Mouse (Mus musculus) cerebral cortex, adult 2 months (tissue): ENCODE data around the gene Arhgef25.

Experiments
- WGBS: fragments of 180-500 bp; shearing (Covaris S2); methylation state at CpG from one replicate; pipeline ENCODE4 v1.1.7; 2018; 5-methylcytosine and 5-hydroxymethylcytosine counted together

Gene Arhgef25

GRCm38 (mm10) chr10:127204589-127204988, 14.7 kb upstream of the Arhgef25 start:
- 94% methylated on average over 5 of the region's 5 CpGs for WGBS

DNA sequence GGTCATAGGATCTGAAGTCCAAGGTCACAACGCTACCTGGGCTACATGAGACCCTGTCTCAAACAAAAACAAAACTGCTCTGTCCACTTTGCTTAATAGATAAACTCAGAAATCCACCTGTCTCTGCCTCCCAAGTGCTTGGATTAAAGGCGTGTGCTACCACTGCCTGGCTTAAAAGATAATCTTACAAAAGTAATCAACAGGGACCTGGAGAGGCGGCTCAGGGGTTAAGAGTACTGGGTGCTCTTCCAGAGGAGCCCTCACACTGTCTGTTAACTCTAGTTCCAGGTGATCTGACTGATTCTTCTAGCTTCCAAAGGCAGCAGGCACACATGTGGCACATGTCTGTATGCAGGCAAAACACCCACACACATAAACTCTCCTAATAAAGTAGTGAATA, 13.2 kb upstream of the Arhgef25 start:
- WGBS, result 90% methylated on average over 3 of the region's 3 CpGs

DNA sequence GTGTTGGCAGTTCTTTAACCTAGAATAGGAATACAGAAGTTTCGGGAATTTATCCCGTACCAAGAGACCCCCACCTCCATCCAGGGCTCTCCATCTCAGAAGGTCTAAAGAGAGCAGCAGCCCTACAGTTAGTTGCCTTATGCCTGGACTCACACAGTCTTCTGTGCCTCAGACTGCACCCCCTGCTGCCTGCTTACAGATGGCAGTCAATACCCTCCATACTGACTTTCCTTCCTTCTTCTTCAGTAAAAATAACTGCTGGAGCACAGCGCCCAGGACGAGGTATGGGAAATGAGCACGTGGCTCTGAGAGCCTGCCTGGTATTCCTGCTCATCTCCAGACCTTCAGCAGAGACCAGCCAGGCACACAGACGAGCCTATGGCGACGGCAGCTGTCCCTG, 10.4 kb upstream of the Arhgef25 start:
- WGBS, result 57% methylated on average over 8 of the region's 8 CpGs

DNA sequence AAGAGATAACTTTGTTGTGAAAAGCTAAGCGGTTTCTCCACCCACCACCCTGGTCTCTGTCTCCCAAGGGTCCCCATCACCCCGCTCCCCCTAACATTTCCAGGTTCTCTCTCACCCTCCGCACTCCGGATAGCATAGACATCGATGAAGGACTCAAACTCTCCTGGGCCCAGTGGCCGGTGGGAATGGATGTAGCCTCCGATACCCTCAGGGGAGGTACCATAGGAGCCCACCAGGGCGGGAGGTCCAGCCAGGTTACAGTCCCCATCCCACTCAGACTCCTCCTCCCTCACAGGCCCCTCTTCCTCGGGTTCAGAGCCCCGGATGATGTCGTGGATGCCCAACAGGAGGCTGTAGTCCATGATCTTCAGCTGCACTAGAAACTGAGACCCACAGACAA, 9.6 kb upstream of the Arhgef25 start:
- WGBS, result 77% methylated on average over 11 of the region's 11 CpGs

GRCm38 (mm10) chr10:127199068-127199467, 9.2 kb upstream of the Arhgef25 start:
- 44% methylated on average over 5 of the region's 5 CpGs for WGBS

GRCm38 (mm10) chr10:127198492-127198891, 8.6 kb upstream of the Arhgef25 start:
- 34% methylated on average over 2 of the region's 2 CpGs for WGBS

DNA sequence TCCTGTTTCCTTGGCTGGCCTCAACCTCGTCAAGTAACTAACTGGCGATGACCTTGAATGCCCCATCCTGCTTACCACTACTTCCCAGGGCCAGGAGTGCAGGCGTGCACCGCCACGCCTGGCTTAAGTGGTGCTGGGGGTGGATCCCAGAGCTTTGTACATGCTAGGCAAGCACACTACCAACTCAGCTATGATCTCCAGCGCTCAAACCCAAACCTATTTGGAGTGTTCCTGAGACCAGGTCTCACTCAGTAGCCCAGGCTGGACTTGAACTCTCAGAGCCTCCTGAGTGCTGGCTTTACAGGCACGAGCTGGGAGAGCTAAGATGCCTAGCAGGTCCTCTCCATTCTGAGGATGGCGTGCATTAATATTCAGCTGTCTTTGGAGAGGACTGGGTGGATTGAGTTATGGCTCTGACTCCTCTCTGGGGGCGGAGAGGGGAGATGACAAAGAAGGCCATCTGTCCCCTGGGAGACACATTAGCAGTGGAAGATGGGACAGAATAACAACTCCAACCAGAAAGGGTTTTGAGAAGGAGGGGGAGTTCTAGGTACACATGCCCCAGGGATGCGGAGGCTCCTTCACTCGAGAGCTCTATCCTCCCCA, 7.7 kb upstream of the Arhgef25 start:
- WGBS, result 61% methylated on average over 11 of the region's 11 CpGs

- 74% methylated on average over 8 of the region's 8 CpGs for WGBS
These were observed 7.2 kb upstream of the Arhgef25 start for GRCm38 (mm10) chr10:127197104-127197503.

DNA sequence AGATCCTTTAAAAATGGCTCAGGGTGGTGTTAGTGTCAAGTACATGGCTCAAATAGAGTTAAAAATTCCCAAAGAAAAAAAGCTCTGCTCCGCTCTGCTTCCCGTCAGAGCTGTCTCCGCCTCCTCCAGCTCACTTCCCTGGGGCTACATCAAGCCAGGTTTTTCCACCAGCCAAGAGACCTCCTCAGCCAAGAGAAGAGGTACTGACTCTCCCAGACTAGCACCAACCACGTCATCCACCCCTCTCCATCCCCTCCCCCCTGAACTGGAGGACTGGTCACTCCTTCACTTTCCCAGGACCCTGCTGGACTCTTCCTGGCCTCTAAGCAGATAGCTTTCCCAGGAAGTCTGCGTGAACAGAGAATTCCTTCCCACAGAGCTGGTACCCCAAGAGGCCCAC, 6.5 kb upstream of the Arhgef25 start:
- WGBS, result 3% methylated on average over 5 of the region's 5 CpGs

DNA sequence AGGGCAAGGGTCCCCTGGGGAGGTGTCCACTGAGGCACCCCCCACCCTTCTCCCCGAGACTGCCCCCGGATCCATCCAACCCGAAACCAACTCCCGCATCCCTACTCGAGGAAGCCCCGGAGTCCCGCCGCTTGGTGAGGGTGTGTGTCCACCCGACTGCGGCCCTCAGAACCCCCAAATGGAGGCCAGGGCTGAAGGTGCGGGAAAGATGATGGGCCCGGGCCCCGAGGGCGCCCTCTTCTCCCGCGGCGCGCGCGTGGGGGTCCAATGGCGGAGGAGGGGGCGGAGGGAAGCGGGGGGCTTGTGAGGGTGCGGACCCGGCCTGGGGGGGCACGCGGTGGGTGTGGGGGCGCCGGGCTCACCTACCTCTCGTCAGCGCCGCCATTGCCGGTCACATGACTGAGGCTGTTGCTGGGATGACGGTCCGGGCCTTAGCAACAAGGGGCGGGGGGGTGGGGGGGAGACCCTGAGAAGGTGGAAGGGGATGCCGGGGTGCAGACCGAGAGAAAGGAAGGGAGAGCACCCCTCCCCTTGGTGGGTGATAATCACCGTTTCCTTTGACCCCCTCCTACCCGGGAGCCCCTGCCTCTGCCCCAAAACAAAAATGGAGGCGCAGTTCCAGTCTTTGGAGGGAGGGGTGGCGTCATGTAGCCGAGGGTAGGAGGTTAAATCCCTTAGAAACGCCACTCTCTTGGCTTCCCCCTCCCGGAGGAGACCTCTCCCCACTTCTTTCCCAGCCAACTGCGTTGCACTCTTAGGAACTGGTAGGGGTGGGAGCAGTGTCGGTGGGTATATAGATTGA, 5.6 kb upstream of the Arhgef25 start, which contains the start of gene Dtx3:
TSS of gene Dtx3 (minus strand) at position 401 of the 802 bp plus-strand sequence.
- WGBS, result 1% methylated on average over 46 of the region's 47 CpGs

DNA sequence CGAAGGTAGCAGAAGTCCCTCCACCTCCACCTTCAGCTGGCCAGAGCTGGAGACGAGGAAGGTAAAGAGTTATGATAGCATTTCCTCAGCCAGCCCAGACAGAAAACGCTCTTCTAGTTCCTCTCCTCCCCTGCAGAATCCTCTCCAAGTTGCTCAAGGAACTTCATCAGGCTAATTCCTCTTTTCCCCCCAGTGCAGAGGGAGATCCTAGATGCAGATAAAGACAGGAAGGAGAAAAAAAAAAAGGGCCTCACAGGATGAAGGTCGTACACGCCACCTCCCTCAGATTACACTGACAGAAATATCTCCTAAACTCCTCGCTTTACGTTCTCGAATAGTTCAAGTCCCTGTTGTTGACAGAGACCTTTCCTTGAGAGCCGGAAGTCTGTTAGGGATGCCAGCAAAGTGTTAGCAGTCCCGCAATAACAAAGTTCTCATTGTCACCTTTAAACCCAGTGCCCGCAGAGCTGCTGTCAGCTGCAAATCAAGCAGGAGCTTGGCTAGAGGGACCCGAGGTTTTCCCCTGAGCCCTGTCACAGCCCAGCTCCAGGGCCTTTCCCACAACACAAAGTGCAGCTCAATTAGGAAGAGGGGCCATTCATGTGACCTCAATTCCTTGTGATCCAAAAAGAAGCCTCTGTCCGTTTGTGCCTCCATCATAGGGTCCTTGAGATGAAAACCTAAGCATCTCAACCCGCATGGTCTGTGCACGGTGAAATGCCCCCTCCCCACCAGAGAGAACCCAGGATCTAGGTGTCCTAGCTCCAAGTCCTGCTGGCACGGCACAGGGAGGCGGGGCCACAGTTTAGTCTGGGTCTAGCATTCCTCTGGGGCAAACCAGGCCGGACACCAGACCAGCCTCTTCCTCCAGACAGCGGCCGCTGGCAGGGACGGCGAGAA, 4.8 kb upstream of the Arhgef25 start:
- WGBS, result 6% methylated on average over 22 of the region's 22 CpGs

- 86% methylated on average over 9 of the region's 9 CpGs for WGBS
These were observed 3.1 kb upstream of the Arhgef25 start for GRCm38 (mm10) chr10:127193011-127193410.

- WGBS, result 77% methylated on average over 1 of the region's 1 CpGs
These were observed 2.1 kb upstream of the Arhgef25 start for GRCm38 (mm10) chr10:127192057-127192328.

- WGBS, result 67% methylated on average over 19 of the region's 19 CpGs
These were observed 1.5 kb upstream of the Arhgef25 start for GRCm38 (mm10) chr10:127191191-127192056.

DNA sequence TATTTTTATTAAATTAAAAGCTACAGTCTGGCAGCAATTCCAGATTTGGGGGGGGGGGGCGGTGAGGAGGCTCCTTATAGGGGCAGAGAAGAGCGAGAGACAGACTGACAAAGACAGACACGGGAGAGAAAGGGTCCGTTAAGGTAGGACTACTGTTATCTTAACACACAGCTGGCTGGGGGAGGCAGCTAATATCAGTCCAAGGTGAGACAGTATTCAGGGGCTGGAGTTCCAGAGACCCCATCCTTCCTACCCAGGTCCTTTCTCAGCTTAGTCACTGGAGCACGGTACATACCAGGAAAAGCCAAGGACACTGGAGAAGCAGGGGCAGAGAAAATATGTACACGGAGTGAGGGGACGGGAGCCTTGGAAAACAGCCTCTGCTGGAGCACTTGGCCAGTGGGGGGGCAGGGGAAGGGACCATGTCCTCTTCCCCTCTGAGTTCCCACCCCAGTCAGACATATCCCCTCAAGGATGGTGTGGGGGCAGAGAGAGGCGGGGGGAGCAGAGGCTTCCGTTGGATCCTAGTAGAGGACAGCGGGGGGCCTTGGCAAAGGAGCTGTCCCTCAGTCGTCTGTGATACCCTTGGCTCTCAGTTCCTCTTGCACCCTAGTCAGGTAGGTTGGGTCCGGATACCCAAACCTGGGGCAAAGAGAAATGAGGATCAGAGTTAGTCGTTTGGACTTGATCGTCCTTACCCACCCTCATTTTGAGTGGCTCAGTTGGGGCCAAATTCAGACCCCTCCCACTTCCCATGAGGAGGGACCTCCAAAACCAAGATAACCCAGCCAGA, 711 bp upstream of the Arhgef25 start:
- 48% methylated on average over 14 of the region's 14 CpGs for WGBS

- 3% methylated on average over 26 of the region's 26 CpGs for WGBS
These were observed 700 bp downstream of the Arhgef25 start for GRCm38 (mm10) chr10:127189116-127189650.

- under 1% methylated on average over 46 of the region's 46 CpGs for WGBS
These were observed 1.3 kb downstream of the Arhgef25 start for GRCm38 (mm10) chr10:127188465-127189115.

GRCm38 (mm10) chr10:127188079-127188453, 1.8 kb downstream of the Arhgef25 start:
- WGBS, result 2% methylated on average over 20 of the region's 21 CpGs

DNA sequence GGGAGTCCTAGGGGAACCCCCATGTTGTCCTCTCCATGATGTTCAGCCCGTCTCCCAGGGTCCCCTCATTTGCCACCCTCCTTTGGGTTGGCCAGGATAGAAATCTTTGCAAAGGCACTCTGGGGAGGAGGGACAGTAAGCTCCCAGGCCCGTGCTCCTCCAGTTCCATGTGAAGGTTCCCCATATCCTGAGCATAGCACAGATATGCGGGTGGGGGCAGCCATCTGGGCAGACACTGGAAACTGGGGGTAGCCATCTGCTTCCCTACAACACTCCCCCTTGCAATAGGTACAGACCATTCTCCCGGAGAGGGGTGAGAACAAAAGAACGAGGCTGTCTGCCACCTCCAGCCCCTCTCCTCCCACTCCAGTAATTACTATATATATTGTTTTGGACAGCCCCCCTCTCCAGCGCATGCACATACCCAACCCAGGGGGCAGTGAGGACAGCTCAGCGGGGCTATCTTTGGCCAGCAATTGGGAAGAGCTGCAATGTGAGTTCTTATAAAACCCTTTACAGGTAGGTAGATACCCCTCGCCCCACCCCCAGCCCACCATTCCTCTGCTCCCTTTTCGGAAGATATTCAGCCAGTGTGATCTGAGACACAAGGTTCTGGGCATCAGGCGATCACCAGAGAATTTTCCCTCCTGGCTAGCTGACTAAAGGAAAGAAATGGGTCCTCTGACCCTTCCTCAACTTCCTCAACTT, 2.4 kb downstream of the Arhgef25 start:
- 45% methylated on average over 10 of the region's 10 CpGs for WGBS
